8 mouse cellular contexts compared by ENCODE assay signal in genomic region chr11:114786326-114786725, GRCm38 (mm10). TPM values are rescaled to one million over a fixed set of nuclear protein-coding genes. Genes with fewer than 3 reads are reported as not detected.
DNase-seq lines count a peak whose midpoint lies in the region; ATAC-seq and TF ChIP-seq lines count a peak whose summit lies in the region.

No protein-coding gene starts in this region.

- H3K9ac ChIP-seq in embryonic facial prominence, embryonic 11.5 days (replicated peaks; ENCODE audit: low read length): peak overlapping the region; percentile 25; the same call in 1 of the 2 replicates
- no peak overlapping the region for H3K9ac ChIP-seq in intestine, postnatal 0 days (ENCODE audit: low read depth, low read length)

- peaks cover 4% of the 10 kb centered on the region for H3K4me1 ChIP-seq in embryonic facial prominence, embryonic 11.5 days (ENCODE audit: control insufficient read depth, insufficient read depth, low read length)
- H3K4me1 ChIP-seq in intestine, postnatal 0 days (replicated peaks; ENCODE audit: control insufficient read depth, insufficient read depth, low read length): no peaks in the 10 kb centered on the region

- 2% methylated on average over 43 of the region's 43 CpGs for WGBS in embryonic facial prominence, embryonic 11.5 days
- 3% methylated on average over 43 of the region's 43 CpGs for WGBS in intestine, postnatal 0 days

- TF ChIP-seq CTCF in gastrocnemius, adult 2 months (IDR thresholded peaks at IDR 0.05): no peak
- TF ChIP-seq CTCF in intestine, postnatal 0 days (IDR thresholded peaks at IDR 0.05; ENCODE audit: low read depth): no peak; the same call in 1 of the 2 replicates

- H3K4me2 ChIP-seq in embryonic facial prominence, embryonic 11.5 days (ENCODE audit: low read depth, low read length): peak overlapping the region; percentile 55
- peak overlapping the region; percentile 27; the same call in 1 of the 2 replicates for H3K4me2 ChIP-seq in intestine, postnatal 0 days (replicated peaks; ENCODE audit: low read depth)

- peak; percentile 10; the same call in 1 of the 2 replicates for ATAC-seq in embryonic facial prominence, embryonic 11.5 days (replicated peaks; ENCODE audit: insufficient number of reproducible peaks, low FRiP score, low TSS enrichment, low read depth)
- no peak for ATAC-seq in intestine, postnatal 0 days

- DNase-seq in gastrocnemius, adult 2 months: no peak
- no peak for DNase-seq in gastrocnemius, adult 18-20 months (ENCODE audit: low spot score)
- peak; percentile 46 to 50 for DNase-seq in B cell, adult 2 months
- DNase-seq in embryonic facial prominence, embryonic 11.5 days (ENCODE audit: low spot score): peak; percentile 71
- DNase-seq in retina, embryonic 14.5 days (ENCODE audit: low spot score): peak; percentile 56
- no peak for DNase-seq in urinary bladder, adult 2 months (ENCODE audit: low spot score)
- DNase-seq in testis, postnatal 10 days (ENCODE audit: low spot score): no peak

- peaks cover 56% of the 10 kb centered on the region for H3K27me3 ChIP-seq in embryonic facial prominence, embryonic 11.5 days (ENCODE audit: control insufficient read depth, insufficient read depth, low read length)
- H3K27me3 ChIP-seq in intestine, postnatal 0 days (replicated peaks; ENCODE audit: control insufficient read depth, insufficient read depth, low read length): peaks cover 60% of the 10 kb centered on the region

- no peak overlapping the region for H3K27ac ChIP-seq in gastrocnemius, adult 2 months
- no peak overlapping the region for H3K27ac ChIP-seq in embryonic facial prominence, embryonic 11.5 days (replicated peaks; ENCODE audit: low read depth, low read length)
- H3K27ac ChIP-seq in intestine, postnatal 0 days (ENCODE audit: low read depth, low read length): no peak overlapping the region

- no peaks in the 10 kb centered on the region for H3K9me3 ChIP-seq in embryonic facial prominence, embryonic 11.5 days (replicated peaks; ENCODE audit: control insufficient read depth, low read length)
- H3K9me3 ChIP-seq in intestine, postnatal 0 days (ENCODE audit: control insufficient read depth): no peaks in the 10 kb centered on the region

- H3K36me3 ChIP-seq in embryonic facial prominence, embryonic 11.5 days (replicated peaks; ENCODE audit: control insufficient read depth, insufficient read depth, low read depth, low read length): no peaks in the 10 kb centered on the region
- H3K36me3 ChIP-seq in intestine, postnatal 0 days (ENCODE audit: control insufficient read depth, insufficient read depth): no peaks in the 10 kb centered on the region

- intact Hi-C loops in gastrocnemius, adult 2 months (cut with DNase I): no loop called here

- H3K4me3 ChIP-seq in gastrocnemius, adult 2 months: peak overlapping the region; percentile 43
- peak overlapping the region; percentile 21 for H3K4me3 ChIP-seq in embryonic facial prominence, embryonic 11.5 days (ENCODE audit: low read depth, low read length)
- no peak overlapping the region for H3K4me3 ChIP-seq in intestine, postnatal 0 days (ENCODE audit: low read depth, low read length)

RNA-seq across cellular contexts. Expression of gene Btbd17, which starts 9.4 kb away (rescaled TPM):
- not detected for total RNA-seq in gastrocnemius, adult 2 months (2021)
- total RNA-seq in gastrocnemius, adult 18-20 months (2021): not detected
- polyA plus RNA-seq in embryonic facial prominence, embryonic 11.5 days (2014; fragmentation: Nextera tagmentation; extraction: Ambion mirVana): 9.5 and 9.8 TPM in 2 replicates
- polyA plus RNA-seq in intestine, postnatal 0 days (2015; fragmentation: Nextera tagmentation; extraction: Ambion mirVana): 0.14 and 0.20 TPM in 2 replicates
- polyA plus RNA-seq in urinary bladder, adult 2 months (2012; rRNA removed): 0.15 and 0.22 TPM in 2 replicates

RNA-seq across cellular contexts. Expression of gene Gpr142, which starts 12.4 kb away (rescaled TPM):
- total RNA-seq in gastrocnemius, adult 2 months (2021): not detected
- not detected for total RNA-seq in gastrocnemius, adult 18-20 months (2021)
- polyA plus RNA-seq in embryonic facial prominence, embryonic 11.5 days (2014; fragmentation: Nextera tagmentation; extraction: Ambion mirVana): not detected in 2 replicates
- polyA plus RNA-seq in intestine, postnatal 0 days (2015; fragmentation: Nextera tagmentation; extraction: Ambion mirVana): not detected in 2 replicates
- polyA plus RNA-seq in urinary bladder, adult 2 months (2012; rRNA removed): not detected in 2 replicates

RNA-seq across cellular contexts. Expression of gene Kif19a, which starts 21.1 kb away (rescaled TPM):
- under 1 TPM; 0.54 to 0.56 TPM for total RNA-seq in gastrocnemius, adult 2 months (2021)
- 1 to 10 TPM in 1 of 2 experiments, under 1 TPM in 1; 0.57 to 1.1 TPM for total RNA-seq in gastrocnemius, adult 18-20 months (2021)
- polyA plus RNA-seq in embryonic facial prominence, embryonic 11.5 days (2014; fragmentation: Nextera tagmentation; extraction: Ambion mirVana): 0.81 and 2.1 TPM in 2 replicates
- polyA plus RNA-seq in intestine, postnatal 0 days (2015; fragmentation: Nextera tagmentation; extraction: Ambion mirVana): 0.21 and 0.67 TPM in 2 replicates
- polyA plus RNA-seq in urinary bladder, adult 2 months (2012; rRNA removed): 0.65 and 1.3 TPM in 2 replicates

RNA-seq across cellular contexts. Expression of gene Dnaic2, which starts 59.1 kb away (rescaled TPM):
- total RNA-seq in gastrocnemius, adult 2 months (2021): under 1 TPM; 0.08 to 0.14 TPM
- total RNA-seq in gastrocnemius, adult 18-20 months (2021): under 1 TPM; 0.07 to 0.12 TPM
- 1.4 and 1.6 TPM in 2 replicates for polyA plus RNA-seq in embryonic facial prominence, embryonic 11.5 days (2014; fragmentation: Nextera tagmentation; extraction: Ambion mirVana)
- 0.12 and 0.22 TPM in 2 replicates for polyA plus RNA-seq in intestine, postnatal 0 days (2015; fragmentation: Nextera tagmentation; extraction: Ambion mirVana)
- 1.1 and 1.2 TPM in 2 replicates for polyA plus RNA-seq in urinary bladder, adult 2 months (2012; rRNA removed)

Comparison
In these comparisons a context has a peak if more than half of its experiments do, and no peak if none do; other contexts are left out.
1. DNase-seq: peak in B cell, adult 2 months (2 of 2), embryonic facial prominence, embryonic 11.5 days (single experiment) and retina, embryonic 14.5 days (single experiment); none in gastrocnemius, adult 2 months (single experiment), gastrocnemius, adult 18-20 months (single experiment), urinary bladder, adult 2 months (single experiment) and testis, postnatal 10 days (single experiment).